Mouse (Mus musculus): ENCODE measurements at regions not wholly inside any gene's neighbourhood (a gene's known extent, or its start where the extent isn't known, plus 50 kb on each side); places are given as distances from the start of the nearest gene placed in this dataset.

GRCm38 (mm10) chr10:109607121-109607520, 596.3 kb upstream of the Syt1 start:
- no peak for DNase-seq (ENCODE audit: low spot score)

GRCm38 (mm10) chr10:109603241-109603640, 592.5 kb upstream of the Syt1 start:
- no peak for DNase-seq (ENCODE audit: low spot score)

- no peak for DNase-seq (ENCODE audit: low spot score)
These were observed 587.8 kb upstream of the Syt1 start for GRCm38 (mm10) chr10:109598604-109599003.

GRCm38 (mm10) chr10:109573200-109573599, 562.4 kb upstream of the Syt1 start:
- no peak for DNase-seq (ENCODE audit: low spot score)

- no peak for DNase-seq (ENCODE audit: low spot score)
These were observed 559.0 kb upstream of the Syt1 start for GRCm38 (mm10) chr10:109569798-109570197.

- no peak for DNase-seq (ENCODE audit: low spot score)
These were observed 555.9 kb upstream of the Syt1 start for GRCm38 (mm10) chr10:109566675-109567074.

GRCm38 (mm10) chr10:109561638-109562037, 550.9 kb upstream of the Syt1 start:
- DNase-seq (ENCODE audit: low spot score): no peak

GRCm38 (mm10) chr10:109561094-109561493, 550.3 kb upstream of the Syt1 start:
- no peak for DNase-seq (ENCODE audit: low spot score)

- no peak for DNase-seq (ENCODE audit: low spot score)
These were observed 532.5 kb upstream of the Syt1 start for GRCm38 (mm10) chr10:109543301-109543700.

GRCm38 (mm10) chr10:109540229-109540628, 529.4 kb upstream of the Syt1 start:
- DNase-seq (ENCODE audit: low spot score): no peak

GRCm38 (mm10) chr10:109528096-109528495, 517.3 kb upstream of the Syt1 start:
- no peak for DNase-seq (ENCODE audit: low spot score)

GRCm38 (mm10) chr10:109521681-109522080, 510.9 kb upstream of the Syt1 start:
- no peak for DNase-seq (ENCODE audit: low spot score)

- no peak for DNase-seq (ENCODE audit: low spot score)
These were observed 506.9 kb upstream of the Syt1 start for GRCm38 (mm10) chr10:109517664-109518063.

- DNase-seq (ENCODE audit: low spot score): no peak
These were observed 504.4 kb upstream of the Syt1 start for GRCm38 (mm10) chr10:109515225-109515624.

- DNase-seq (ENCODE audit: low spot score): no peak
These were observed 500.3 kb upstream of the Syt1 start for GRCm38 (mm10) chr10:109510917-109511715.

GRCm38 (mm10) chr10:109508553-109508952, 497.8 kb upstream of the Syt1 start:
- DNase-seq (ENCODE audit: low spot score): no peak

- DNase-seq (ENCODE audit: low spot score): no peak
These were observed 496.4 kb upstream of the Syt1 start for GRCm38 (mm10) chr10:109507228-109507627.

- DNase-seq (ENCODE audit: low spot score): no peak
These were observed 493.9 kb upstream of the Syt1 start for GRCm38 (mm10) chr10:109504683-109505082.

- no peak for DNase-seq (ENCODE audit: low spot score)
These were observed 490.1 kb upstream of the Syt1 start for GRCm38 (mm10) chr10:109500861-109501260.

- DNase-seq (ENCODE audit: low spot score): no peak
These were observed 487.5 kb upstream of the Syt1 start for GRCm38 (mm10) chr10:109498301-109498700.

- peak; percentile 3 for DNase-seq (ENCODE audit: low spot score)
These were observed 485.4 kb upstream of the Syt1 start for GRCm38 (mm10) chr10:109496161-109496560.

- no peak for DNase-seq (ENCODE audit: low spot score)
These were observed 480.0 kb upstream of the Syt1 start for GRCm38 (mm10) chr10:109490765-109491164.

GRCm38 (mm10) chr10:109488000-109488399, 477.2 kb upstream of the Syt1 start:
- no peak for DNase-seq (ENCODE audit: low spot score)

Data from heart, adult 8-10 months (tissue).